Mouse (Mus musculus): Measurements from ENCODE around the gene Avpr1b.
"Not testable (repeated sequence)": the region's sequence is repeated elsewhere in the genome, so short reads cannot be mapped to it uniquely, and the experiment has no call there.

The Avpr1b gene

GRCm38 (mm10) chr1:131619348-131619747 lies 20.3 kb downstream of the Avpr1b start:
- DNase-seq (ENCODE audit: low spot score), result no peak

- no peak for DNase-seq (ENCODE audit: low spot score)
These were observed 24.6 kb downstream of the Avpr1b start for GRCm38 (mm10) chr1:131623644-131624043.

GRCm38 (mm10) chr1:131624175-131624835 lies 25.3 kb downstream of the Avpr1b start:
- no peak for DNase-seq (ENCODE audit: low spot score)

GRCm38 (mm10) chr1:131626200-131626599 lies 27.2 kb downstream of the Avpr1b start:
- DNase-seq (ENCODE audit: low spot score), result no peak

- DNase-seq (ENCODE audit: low spot score), result not testable (repeated sequence)
These were observed 33.2 kb downstream of the Avpr1b start for GRCm38 (mm10) chr1:131632216-131632615.

- DNase-seq (ENCODE audit: low spot score), result no peak
These were observed 35.5 kb downstream of the Avpr1b start for GRCm38 (mm10) chr1:131634495-131634894.

- DNase-seq (ENCODE audit: low spot score), result no peak
These were observed 38.9 kb downstream of the Avpr1b start, which contains the start of gene Ctse for GRCm38 (mm10) chr1:131637791-131638540. Gene Ctse (plus strand): TSS chr1:131638306.

GRCm38 (mm10) chr1:131638541-131639421 lies 39.7 kb downstream of the Avpr1b start:
- DNase-seq (ENCODE audit: low spot score), result no peak

GRCm38 (mm10) chr1:131640062-131640461 lies 41.0 kb downstream of the Avpr1b start:
- DNase-seq (ENCODE audit: low spot score), result no peak

- DNase-seq (ENCODE audit: low spot score), result no peak
These were observed 42.5 kb downstream of the Avpr1b start for GRCm38 (mm10) chr1:131641565-131641964.

- no peak for DNase-seq (ENCODE audit: low spot score)
These were observed 43.2 kb downstream of the Avpr1b start for GRCm38 (mm10) chr1:131642251-131642650.

GRCm38 (mm10) chr1:131652670-131653443 lies 53.8 kb downstream of the Avpr1b start:
- DNase-seq (ENCODE audit: low spot score), result no peak

- peak; percentile 1 for DNase-seq (ENCODE audit: low spot score)
These were observed 56.6 kb downstream of the Avpr1b start for GRCm38 (mm10) chr1:131655601-131656000.

- DNase-seq (ENCODE audit: low spot score), result peak; percentile 95
These were observed 58.9 kb downstream of the Avpr1b start for GRCm38 (mm10) chr1:131657945-131658354.

- DNase-seq (ENCODE audit: low spot score), result no peak
These were observed 60.6 kb downstream of the Avpr1b start for GRCm38 (mm10) chr1:131659512-131660085.

GRCm38 (mm10) chr1:131660266-131660665 lies 61.2 kb downstream of the Avpr1b start:
- no peak for DNase-seq (ENCODE audit: low spot score)

- no peak for DNase-seq (ENCODE audit: low spot score)
These were observed 61.9 kb downstream of the Avpr1b start for GRCm38 (mm10) chr1:131660716-131661472.
